Mouse (Mus musculus): Measurements from ENCODE around the gene Crim1. TPM values are rescaled to one million over a fixed set of nuclear protein-coding genes. Genes with fewer than 3 reads are reported as not detected.

Crim1 gene
- total and polyA plus RNA-seq, 3 experiments: 14.1 to 72.8 (median 21.9) TPM

Other genes with a start within 250 kb of the Crim1 start
- gene Fez2, start 217.9 kb downstream of the Crim1 start, total RNA-seq (2012; rRNA removed): 12.8 and 14.2 TPM in 2 replicates
- gene Fez2, start 217.9 kb downstream of the Crim1 start, total RNA-seq (2014; rRNA removed): 13.5 and 14.8 TPM in 2 replicates
- 17.6 and 18.7 TPM in 2 replicates for gene Fez2, start 217.9 kb downstream of the Crim1 start, polyA plus RNA-seq (2012; ENCODE audit: insufficient read length, low read depth)

All from CH12.LX (cell line).